Mouse (Mus musculus): ENCODE measurements around the gene Man1c1. TPM values are rescaled to one million over a fixed set of nuclear protein-coding genes. Genes with fewer than 3 reads are reported as not detected.

Gene Man1c1
- polyA plus RNA-seq, 1 experiment from 2014 or later, result 1.9 TPM

DNA sequence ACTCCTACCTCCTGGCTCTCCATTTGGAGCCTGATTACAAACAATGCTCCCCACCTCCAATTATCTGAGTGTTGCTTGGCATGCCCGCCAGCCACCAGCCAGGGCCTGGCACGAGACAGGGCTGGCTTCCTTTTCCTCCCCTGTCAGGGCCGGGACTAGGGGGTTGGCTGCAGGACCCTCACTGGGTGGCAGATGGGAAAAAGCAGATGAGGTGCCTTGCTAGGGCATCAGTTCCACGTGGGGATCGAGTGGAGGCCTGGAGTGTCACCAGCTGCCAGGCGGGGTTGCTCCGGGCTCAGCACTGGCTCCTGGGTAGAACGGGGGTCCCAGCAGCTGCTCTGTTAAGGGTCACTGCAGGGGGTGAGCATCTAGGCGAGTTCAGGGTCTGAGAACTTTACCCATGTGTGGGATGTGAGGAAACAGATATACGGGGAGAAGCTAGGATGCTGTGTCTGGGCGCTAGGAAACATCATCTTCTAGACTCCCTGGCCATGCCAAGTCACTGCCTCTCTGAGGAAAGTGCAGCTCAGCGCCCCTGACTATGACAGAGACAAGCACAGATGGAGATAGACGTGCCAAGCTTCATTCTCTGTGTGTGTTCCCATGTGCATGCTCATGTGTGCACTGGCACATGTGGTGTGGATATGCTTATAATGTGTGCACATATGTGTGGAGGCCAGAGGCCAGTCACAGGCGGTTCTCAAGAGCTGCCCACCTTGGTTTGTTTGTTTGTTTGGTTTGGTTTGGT lies 133.2 kb downstream of the Man1c1 start:
- Histone ChIP-seq H3K9ac (replicated peaks; ENCODE audit: low read length) (no peak overlapping the region), H3K4me1 (ENCODE audit: control insufficient read depth, insufficient read depth, low read length) (no peaks in the 10 kb centered on the region), H3K4me3 (ENCODE audit: low read depth, low read length) (no peak overlapping the region), H3K36me3 (replicated peaks; ENCODE audit: control insufficient read depth, insufficient read depth, low read depth, low read length) (no peaks in the 10 kb centered on the region), H3K27me3 (ENCODE audit: control insufficient read depth, insufficient read depth, low read length) (no peaks in the 10 kb centered on the region), H3K27ac (replicated peaks; ENCODE audit: low read depth, low read length) (no peak overlapping the region), H3K9me3 (replicated peaks; ENCODE audit: control insufficient read depth, low read length) (no peaks in the 10 kb centered on the region), H3K4me2 (ENCODE audit: low read depth, low read length) (no peak overlapping the region)
- DNase-seq (ENCODE audit: low spot score) (no peak), ATAC-seq (replicated peaks; ENCODE audit: insufficient number of reproducible peaks, low FRiP score, low TSS enrichment, low read depth) (no peak)
- WGBS, result 81% methylated on average over 14 of the region's 14 CpGs

DNA sequence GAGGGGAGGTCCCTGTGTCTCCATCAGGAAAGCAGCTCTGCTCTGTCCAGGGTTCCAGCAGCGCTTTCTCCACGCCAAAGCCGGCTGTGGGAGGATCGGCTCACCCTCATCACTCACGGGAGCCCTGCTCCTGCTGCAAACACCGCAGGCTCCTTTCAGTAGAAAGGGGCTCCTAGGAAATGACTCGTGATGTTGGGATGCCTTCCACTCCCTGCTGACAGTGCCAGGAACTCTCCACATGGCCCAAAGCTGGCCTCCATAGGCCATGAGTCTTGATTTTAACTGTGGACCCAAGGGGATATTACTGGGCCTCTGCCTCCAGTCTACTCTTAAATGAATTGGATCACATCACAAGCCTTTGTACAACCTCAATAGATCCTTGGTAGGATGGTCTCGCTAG lies 134.3 kb downstream of the Man1c1 start:
- Histone ChIP-seq H3K4me1 (ENCODE audit: control insufficient read depth, insufficient read depth, low read length) (no peaks in the 10 kb centered on the region), H3K4me2 (ENCODE audit: low read depth, low read length) (no peak overlapping the region), H3K27me3 (ENCODE audit: control insufficient read depth, insufficient read depth, low read length) (no peaks in the 10 kb centered on the region), H3K4me3 (ENCODE audit: low read depth, low read length) (no peak overlapping the region), H3K27ac (replicated peaks; ENCODE audit: low read depth, low read length) (no peak overlapping the region), H3K9me3 (replicated peaks; ENCODE audit: control insufficient read depth, low read length) (no peaks in the 10 kb centered on the region), H3K36me3 (replicated peaks; ENCODE audit: control insufficient read depth, insufficient read depth, low read depth, low read length) (no peaks in the 10 kb centered on the region), H3K9ac (replicated peaks; ENCODE audit: low read length) (no peak overlapping the region)
- ATAC-seq (replicated peaks; ENCODE audit: insufficient number of reproducible peaks, low FRiP score, low TSS enrichment, low read depth) (no peak), DNase-seq (ENCODE audit: low spot score) (no peak)
- WGBS, result 81% methylated on average over 8 of the region's 8 CpGs

DNA sequence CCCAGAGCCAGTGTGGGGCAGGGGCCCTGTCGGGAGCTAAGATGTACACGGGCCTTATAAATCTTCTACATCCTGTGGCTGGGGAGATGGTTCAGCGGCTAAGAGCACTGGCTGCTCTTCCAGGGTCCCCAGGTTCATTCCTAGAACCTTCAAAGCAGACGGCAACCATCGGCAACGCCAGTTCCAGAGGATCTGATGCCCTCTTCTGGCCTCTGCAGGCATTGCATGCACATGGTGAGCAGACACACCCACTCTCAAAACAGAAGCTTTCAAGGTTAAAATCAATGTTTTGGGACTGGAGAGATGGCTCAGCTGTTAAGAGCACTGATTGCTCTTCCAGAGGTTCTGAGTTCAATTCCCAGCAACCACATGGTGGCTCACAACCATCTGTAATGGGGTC lies 134.9 kb downstream of the Man1c1 start:
- H3K27me3 ChIP-seq (ENCODE audit: control insufficient read depth, insufficient read depth, low read length), result no peaks in the 10 kb centered on the region
- H3K4me1 ChIP-seq (ENCODE audit: control insufficient read depth, insufficient read depth, low read length), result no peaks in the 10 kb centered on the region
- ATAC-seq (replicated peaks; ENCODE audit: insufficient number of reproducible peaks, low FRiP score, low TSS enrichment, low read depth) (no peak), DNase-seq (ENCODE audit: low spot score) (no peak)
- H3K27ac ChIP-seq (replicated peaks; ENCODE audit: low read depth, low read length), result no peak overlapping the region
- 68% methylated on average over 6 of the region's 6 CpGs for WGBS
- H3K4me3 ChIP-seq (ENCODE audit: low read depth, low read length), result no peak overlapping the region
- H3K36me3 ChIP-seq (replicated peaks; ENCODE audit: control insufficient read depth, insufficient read depth, low read depth, low read length), result no peaks in the 10 kb centered on the region
- H3K9me3 ChIP-seq (replicated peaks; ENCODE audit: control insufficient read depth, low read length), result no peaks in the 10 kb centered on the region
- H3K9ac ChIP-seq (replicated peaks; ENCODE audit: low read length), result no peak overlapping the region
- no peak overlapping the region for H3K4me2 ChIP-seq (ENCODE audit: low read depth, low read length)

GRCm38 (mm10) chr4:134567377-134568226 lies 136.5 kb downstream of the Man1c1 start:
- ATAC-seq (replicated peaks; ENCODE audit: insufficient number of reproducible peaks, low FRiP score, low TSS enrichment, low read depth) (no peak), DNase-seq (ENCODE audit: low spot score) (no peak)
- no peaks in the 10 kb centered on the region for H3K4me1 ChIP-seq (ENCODE audit: control insufficient read depth, insufficient read depth, low read length)
- H3K4me3 ChIP-seq (ENCODE audit: low read depth, low read length), result no peak overlapping the region
- no peak overlapping the region for H3K27ac ChIP-seq (replicated peaks; ENCODE audit: low read depth, low read length)
- H3K9ac ChIP-seq (replicated peaks; ENCODE audit: low read length), result no peak overlapping the region; the same call in 1 of the 2 replicates
- H3K9me3 ChIP-seq (replicated peaks; ENCODE audit: control insufficient read depth, low read length), result no peaks in the 10 kb centered on the region
- H3K27me3 ChIP-seq (ENCODE audit: control insufficient read depth, insufficient read depth, low read length), result no peaks in the 10 kb centered on the region
- no peaks in the 10 kb centered on the region for H3K36me3 ChIP-seq (replicated peaks; ENCODE audit: control insufficient read depth, insufficient read depth, low read depth, low read length)
- 41% methylated on average over 19 of the region's 19 CpGs for WGBS
- no peak overlapping the region for H3K4me2 ChIP-seq (ENCODE audit: low read depth, low read length)

DNA sequence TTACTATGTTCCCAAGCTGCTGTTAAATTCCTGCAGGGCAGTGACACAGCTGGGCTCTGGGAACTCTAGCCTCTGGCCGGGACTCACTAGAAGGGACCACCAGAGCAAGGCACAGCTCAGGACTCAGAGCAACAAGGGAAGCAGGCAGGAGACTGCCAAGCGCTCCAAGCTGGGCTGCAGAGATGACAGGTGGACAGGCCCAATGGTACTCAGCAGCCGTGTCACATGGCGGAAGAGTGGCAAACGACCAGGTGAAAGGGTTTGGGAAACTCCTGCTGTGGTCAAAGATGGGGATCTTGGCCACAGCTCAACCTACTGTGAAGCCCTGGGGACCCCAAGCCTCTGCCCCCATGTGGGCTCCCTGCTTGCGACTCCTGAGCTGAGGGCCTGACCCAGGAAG lies 140.0 kb downstream of the Man1c1 start:
- H3K27me3 ChIP-seq (ENCODE audit: control insufficient read depth, insufficient read depth, low read length), result no peaks in the 10 kb centered on the region
- DNase-seq (ENCODE audit: low spot score), result no peak
- no peaks in the 10 kb centered on the region for H3K36me3 ChIP-seq (replicated peaks; ENCODE audit: control insufficient read depth, insufficient read depth, low read depth, low read length)
- H3K4me3 ChIP-seq (ENCODE audit: low read depth, low read length), result no peak overlapping the region
- no peak overlapping the region for H3K9ac ChIP-seq (replicated peaks; ENCODE audit: low read length)
- H3K4me2 ChIP-seq (ENCODE audit: low read depth, low read length), result no peak overlapping the region
- 84% methylated on average over 6 of the region's 6 CpGs for whole genome bisulfite sequencing
- ATAC-seq (replicated peaks; ENCODE audit: insufficient number of reproducible peaks, low FRiP score, low TSS enrichment, low read depth), result no peak
- H3K27ac ChIP-seq (replicated peaks; ENCODE audit: low read depth, low read length), result no peak overlapping the region
- no peaks in the 10 kb centered on the region for H3K4me1 ChIP-seq (ENCODE audit: control insufficient read depth, insufficient read depth, low read length)
- no peaks in the 10 kb centered on the region for H3K9me3 ChIP-seq (replicated peaks; ENCODE audit: control insufficient read depth, low read length)

- no peak overlapping the region for H3K4me3 ChIP-seq (ENCODE audit: low read depth, low read length)
- no peaks in the 10 kb centered on the region for H3K9me3 ChIP-seq (replicated peaks; ENCODE audit: control insufficient read depth, low read length)
- no peak overlapping the region for H3K27ac ChIP-seq (replicated peaks; ENCODE audit: low read depth, low read length)
- no peak overlapping the region for H3K4me2 ChIP-seq (ENCODE audit: low read depth, low read length)
- H3K4me1 ChIP-seq (ENCODE audit: control insufficient read depth, insufficient read depth, low read length), result no peaks in the 10 kb centered on the region
- H3K27me3 ChIP-seq (ENCODE audit: control insufficient read depth, insufficient read depth, low read length), result no peaks in the 10 kb centered on the region
- ATAC-seq (replicated peaks; ENCODE audit: insufficient number of reproducible peaks, low FRiP score, low TSS enrichment, low read depth) (no peak), DNase-seq (ENCODE audit: low spot score) (no peak)
- no peak overlapping the region for H3K9ac ChIP-seq (replicated peaks; ENCODE audit: low read length)
- 88% methylated on average over 16 of the region's 16 CpGs for WGBS
- no peaks in the 10 kb centered on the region for H3K36me3 ChIP-seq (replicated peaks; ENCODE audit: control insufficient read depth, insufficient read depth, low read depth, low read length)
These were observed 140.5 kb downstream of the Man1c1 start for GRCm38 (mm10) chr4:134563624-134564023.

DNA sequence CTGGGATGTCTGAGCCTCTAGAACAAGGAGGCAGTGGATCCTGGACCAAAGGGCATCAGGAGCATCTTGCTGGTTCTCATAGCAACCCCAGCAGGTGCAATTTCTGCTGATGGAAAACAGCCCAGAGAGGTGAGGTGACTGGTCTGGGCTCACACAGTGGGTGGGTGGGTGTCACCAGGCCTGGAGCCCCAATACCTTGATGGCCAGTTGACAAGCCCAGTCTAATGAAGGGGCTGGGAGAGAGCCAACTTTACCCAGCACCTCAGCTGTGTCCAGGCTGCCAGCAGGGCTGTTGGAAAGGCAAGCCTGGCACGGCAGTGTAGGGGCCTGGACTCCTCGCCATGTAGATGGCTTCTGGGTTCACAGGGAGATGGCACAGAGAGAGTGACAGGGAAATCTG lies 142.1 kb downstream of the Man1c1 start:
- Histone ChIP-seq H3K27me3 (ENCODE audit: control insufficient read depth, insufficient read depth, low read length) (no peaks in the 10 kb centered on the region), H3K36me3 (replicated peaks; ENCODE audit: control insufficient read depth, insufficient read depth, low read depth, low read length) (no peaks in the 10 kb centered on the region), H3K4me2 (ENCODE audit: low read depth, low read length) (no peak overlapping the region), H3K9ac (replicated peaks; ENCODE audit: low read length) (no peak overlapping the region), H3K4me3 (ENCODE audit: low read depth, low read length) (no peak overlapping the region), H3K27ac (replicated peaks; ENCODE audit: low read depth, low read length) (no peak overlapping the region), H3K9me3 (replicated peaks; ENCODE audit: control insufficient read depth, low read length) (no peaks in the 10 kb centered on the region), H3K4me1 (ENCODE audit: control insufficient read depth, insufficient read depth, low read length) (no peaks in the 10 kb centered on the region)
- 82% methylated on average over 2 of the region's 2 CpGs for WGBS
- no peak for DNase-seq (ENCODE audit: low spot score)
- no peak for ATAC-seq (replicated peaks; ENCODE audit: insufficient number of reproducible peaks, low FRiP score, low TSS enrichment, low read depth)

- no peak for DNase-seq (ENCODE audit: low spot score)
- H3K27me3 ChIP-seq (ENCODE audit: control insufficient read depth, insufficient read depth, low read length), result no peaks in the 10 kb centered on the region
- ATAC-seq (replicated peaks; ENCODE audit: insufficient number of reproducible peaks, low FRiP score, low TSS enrichment, low read depth), result no peak
- no peak overlapping the region for H3K4me2 ChIP-seq (ENCODE audit: low read depth, low read length)
- H3K4me3 ChIP-seq (ENCODE audit: low read depth, low read length), result no peak overlapping the region
- no peaks in the 10 kb centered on the region for H3K36me3 ChIP-seq (replicated peaks; ENCODE audit: control insufficient read depth, insufficient read depth, low read depth, low read length)
- no peak overlapping the region for H3K27ac ChIP-seq (replicated peaks; ENCODE audit: low read depth, low read length)
- WGBS, result 91% methylated on average over 8 of the region's 8 CpGs
- H3K9ac ChIP-seq (replicated peaks; ENCODE audit: low read length), result no peak overlapping the region
- H3K4me1 ChIP-seq (ENCODE audit: control insufficient read depth, insufficient read depth, low read length), result no peaks in the 10 kb centered on the region
- no peaks in the 10 kb centered on the region for H3K9me3 ChIP-seq (replicated peaks; ENCODE audit: control insufficient read depth, low read length)
These were observed 143.4 kb downstream of the Man1c1 start for GRCm38 (mm10) chr4:134560699-134561098.

All from embryonic facial prominence, embryonic 11.5 days (tissue).